Comparison of ENCODE assay signal across 8 mouse cellular contexts in the genomic region with DNA sequence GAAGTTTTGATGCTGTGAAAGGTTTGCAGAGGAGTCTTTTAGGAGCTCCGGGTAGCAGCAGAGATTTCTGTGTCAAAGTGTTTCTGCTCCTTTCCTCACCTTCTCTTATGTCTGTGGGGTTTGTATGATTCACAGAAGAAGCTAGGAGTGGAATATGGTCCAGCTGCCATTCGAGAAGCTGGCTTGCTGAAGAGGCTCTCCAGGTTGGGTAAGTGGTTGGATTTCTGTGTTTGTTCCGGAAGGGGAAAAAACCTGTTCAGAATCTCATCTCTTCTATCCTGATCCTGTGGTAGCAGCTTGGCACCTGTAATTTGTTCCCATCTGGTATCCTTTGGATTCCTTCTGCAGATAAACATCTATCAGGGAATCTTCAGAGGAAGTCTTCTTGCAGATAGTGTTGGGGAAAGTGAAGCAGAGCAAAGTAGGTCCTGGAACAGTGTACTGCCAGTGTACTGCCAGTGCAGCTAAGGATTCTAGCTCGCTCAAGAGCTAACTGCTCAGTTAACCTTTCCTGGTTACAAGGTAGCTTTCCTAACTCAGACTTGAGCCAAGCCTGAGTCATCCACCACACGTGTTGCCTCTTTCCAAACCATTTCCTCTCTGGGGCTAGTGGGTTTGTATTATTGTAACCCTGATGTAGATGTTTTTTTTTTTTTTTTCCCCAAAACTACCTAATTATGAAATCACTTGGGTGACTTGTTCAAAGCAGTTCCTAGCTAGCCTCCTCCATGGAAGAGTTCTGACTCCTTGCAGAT. TPM values are rescaled to one million over a fixed set of nuclear protein-coding genes. Genes with fewer than 3 reads are reported as not detected.
DNase-seq lines count a peak whose midpoint lies in the region; ATAC-seq and TF ChIP-seq lines count a peak whose summit lies in the region.

No protein-coding gene starts in this region.

- peak overlapping the region; percentile 62 for H3K4me2 ChIP-seq in liver, postnatal 0 days (ENCODE audit: low read depth, low read length)
- H3K4me2 ChIP-seq in liver, embryonic 11.5 days = no peak overlapping the region
- peak overlapping the region; percentile 98 for H3K4me2 ChIP-seq in forebrain, embryonic 16.5 days (ENCODE audit: low read length)
- peak overlapping the region; percentile 93 for H3K4me2 ChIP-seq in stomach, embryonic 16.5 days (ENCODE audit: low read depth, low read length)

- H3K27me3 ChIP-seq in liver, postnatal 0 days (ENCODE audit: insufficient read depth, low read length) = peaks cover 30% of the 10 kb centered on the region
- peaks cover 43% of the 10 kb centered on the region for H3K27me3 ChIP-seq in liver, embryonic 11.5 days (replicated peaks; ENCODE audit: control insufficient read depth, insufficient read depth, low read length)
- peaks cover 18% of the 10 kb centered on the region for H3K27me3 ChIP-seq in forebrain, embryonic 16.5 days (replicated peaks; ENCODE audit: control insufficient read depth, insufficient read depth, low read length)
- peaks cover 25% of the 10 kb centered on the region for H3K27me3 ChIP-seq in stomach, embryonic 16.5 days (ENCODE audit: control insufficient read depth, insufficient read depth, low read length)

- no peak for ATAC-seq in liver, postnatal 0 days
- no peak for ATAC-seq in liver, embryonic 11.5 days (replicated peaks; ENCODE audit: low FRiP score)
- no peak for ATAC-seq in forebrain, embryonic 16.5 days
- no peak for ATAC-seq in stomach, embryonic 16.5 days (ENCODE audit: insufficient read depth, low FRiP score)

- 27% methylated on average over 5 of the region's 5 CpGs for WGBS in liver, postnatal 0 days (ENCODE audit: insufficient replicate concordance)
- 31% methylated on average over 5 of the region's 5 CpGs for WGBS in liver, embryonic 11.5 days
- WGBS in forebrain, embryonic 16.5 days = 29% methylated on average over 5 of the region's 5 CpGs
- WGBS in stomach, embryonic 16.5 days = 36% methylated on average over 5 of the region's 5 CpGs

- no peak for DNase-seq in liver, postnatal 0 days
- no peak for DNase-seq in liver, embryonic 11.5 days (ENCODE audit: low spot score)
- peak; percentile 11 for DNase-seq in lung, postnatal 14 days
- DNase-seq in gastrocnemius, postnatal 36 days = no peak
- no peak for DNase-seq in layer of hippocampus, postnatal 36 days
- no peak for DNase-seq in yolk sac, embryonic 10.5 days (ENCODE audit: low spot score)

- no peak for TF ChIP-seq EP300 in liver, postnatal 0 days (IDR thresholded peaks at IDR 0.05; ENCODE audit: low read depth)

- no peak overlapping the region for H3K27ac ChIP-seq in liver, postnatal 0 days (ENCODE audit: low read depth)
- H3K27ac ChIP-seq in liver, embryonic 11.5 days (ENCODE audit: low read depth, low read length) = no peak overlapping the region
- no peak overlapping the region for H3K27ac ChIP-seq in forebrain, embryonic 16.5 days (ENCODE audit: low read length)
- no peak overlapping the region for H3K27ac ChIP-seq in stomach, embryonic 16.5 days (ENCODE audit: low read length)

- H3K9ac ChIP-seq in liver, postnatal 0 days (replicated peaks) = no peak overlapping the region
- no peak overlapping the region for H3K9ac ChIP-seq in liver, embryonic 11.5 days (ENCODE audit: low read depth, low read length)
- H3K9ac ChIP-seq in forebrain, embryonic 16.5 days (replicated peaks; ENCODE audit: low read depth, low read length) = peak overlapping the region; percentile 60
- no peak overlapping the region for H3K9ac ChIP-seq in stomach, embryonic 16.5 days (ENCODE audit: low read length)

- intact Hi-C loops in gastrocnemius, postnatal 36 days (cut with DNase I) = no loop called here

- no peak for TF ChIP-seq CTCF in liver, postnatal 0 days (IDR thresholded peaks at IDR 0.05; ENCODE audit: low read depth)

- H3K4me3 ChIP-seq in liver, postnatal 0 days (ENCODE audit: low read depth, low read length) = peak overlapping the region; percentile 35
- H3K4me3 ChIP-seq in liver, embryonic 11.5 days (ENCODE audit: low read depth, low read length) = no peak overlapping the region
- peak overlapping the region; percentile 61 for H3K4me3 ChIP-seq in forebrain, embryonic 16.5 days (replicated peaks; ENCODE audit: low read length)
- peak overlapping the region; percentile 50 for H3K4me3 ChIP-seq in stomach, embryonic 16.5 days (replicated peaks; ENCODE audit: low read length)

- H3K9me3 ChIP-seq in liver, postnatal 0 days (ENCODE audit: low read length) = no peaks in the 10 kb centered on the region
- H3K9me3 ChIP-seq in liver, embryonic 11.5 days (ENCODE audit: control insufficient read depth, low read length) = no peaks in the 10 kb centered on the region
- H3K9me3 ChIP-seq in forebrain, embryonic 16.5 days (ENCODE audit: control insufficient read depth, low read length) = no peaks in the 10 kb centered on the region
- no peaks in the 10 kb centered on the region for H3K9me3 ChIP-seq in stomach, embryonic 16.5 days (replicated peaks; ENCODE audit: control insufficient read depth, low read length)

- H3K4me1 ChIP-seq in liver, postnatal 0 days (ENCODE audit: insufficient read depth) = peaks cover 8% of the 10 kb centered on the region
- peaks cover 9% of the 10 kb centered on the region for H3K4me1 ChIP-seq in liver, embryonic 11.5 days (replicated peaks; ENCODE audit: control insufficient read depth, insufficient read depth, low read length)
- peaks cover 16% of the 10 kb centered on the region for H3K4me1 ChIP-seq in forebrain, embryonic 16.5 days (replicated peaks; ENCODE audit: control insufficient read depth, insufficient read depth, low read length)
- H3K4me1 ChIP-seq in stomach, embryonic 16.5 days (ENCODE audit: control insufficient read depth, insufficient read depth, low read length) = peaks cover 6% of the 10 kb centered on the region

- no peaks in the 10 kb centered on the region for H3K36me3 ChIP-seq in liver, postnatal 0 days (replicated peaks; ENCODE audit: insufficient read depth, low read length)
- H3K36me3 ChIP-seq in liver, embryonic 11.5 days (ENCODE audit: control insufficient read depth, insufficient read depth, low read length) = no peaks in the 10 kb centered on the region
- no peaks in the 10 kb centered on the region for H3K36me3 ChIP-seq in forebrain, embryonic 16.5 days (ENCODE audit: control insufficient read depth, insufficient read depth)
- H3K36me3 ChIP-seq in stomach, embryonic 16.5 days (ENCODE audit: control insufficient read depth, insufficient read depth, low read length) = no peaks in the 10 kb centered on the region

RNA-seq across cellular contexts. Expression of a gene that starts 1.3 kb away (rescaled TPM):
- 0.92 and 1.3 TPM in 2 replicates for polyA plus RNA-seq in liver, postnatal 0 days (2015; fragmentation: Nextera tagmentation; extraction: Ambion mirVana)
- polyA plus RNA-seq in liver, embryonic 11.5 days (2014; fragmentation: Nextera tagmentation; extraction: Ambion mirVana) = 0.45 TPM in 1 of 2 replicates, not detected in the other
- 13.2 and 17.6 TPM in 2 replicates for polyA plus RNA-seq in forebrain, embryonic 16.5 days (2015; fragmentation: Nextera tagmentation; extraction: Ambion mirVana)
- polyA plus RNA-seq in stomach, embryonic 16.5 days (2015; fragmentation: Nextera tagmentation; extraction: Ambion mirVana) = 1.7 and 2.0 TPM in 2 replicates
- total RNA-seq in gastrocnemius, postnatal 36 days (2021) = not detected
- total RNA-seq in layer of hippocampus, postnatal 36 days (2021) = 1 to 10 TPM; 2.9 to 3.3 TPM

RNA-seq across cellular contexts. Expression of a gene that starts 40.6 kb away (rescaled TPM):
- polyA plus RNA-seq in liver, postnatal 0 days (2015; fragmentation: Nextera tagmentation; extraction: Ambion mirVana) = 40.9 and 43.5 TPM in 2 replicates
- 82.9 and 83.2 TPM in 2 replicates for polyA plus RNA-seq in liver, embryonic 11.5 days (2014; fragmentation: Nextera tagmentation; extraction: Ambion mirVana)
- polyA plus RNA-seq in forebrain, embryonic 16.5 days (2015; fragmentation: Nextera tagmentation; extraction: Ambion mirVana) = 190 and 191 TPM in 2 replicates
- polyA plus RNA-seq in stomach, embryonic 16.5 days (2015; fragmentation: Nextera tagmentation; extraction: Ambion mirVana) = 105 and 111 TPM in 2 replicates
- total RNA-seq in gastrocnemius, postnatal 36 days (2021) = 10 to 100 TPM; 63.1 to 68.7 TPM
- 100 to 1,000 TPM; 160 to 192 TPM for total RNA-seq in layer of hippocampus, postnatal 36 days (2021)

RNA-seq across cellular contexts. Expression of a gene that starts 42.4 kb away (rescaled TPM):
- 4.6 and 4.9 TPM in 2 replicates for polyA plus RNA-seq in liver, postnatal 0 days (2015; fragmentation: Nextera tagmentation; extraction: Ambion mirVana)
- polyA plus RNA-seq in liver, embryonic 11.5 days (2014; fragmentation: Nextera tagmentation; extraction: Ambion mirVana) = 17.0 and 18.7 TPM in 2 replicates
- polyA plus RNA-seq in forebrain, embryonic 16.5 days (2015; fragmentation: Nextera tagmentation; extraction: Ambion mirVana) = 21.2 and 21.6 TPM in 2 replicates
- 35.0 and 36.7 TPM in 2 replicates for polyA plus RNA-seq in stomach, embryonic 16.5 days (2015; fragmentation: Nextera tagmentation; extraction: Ambion mirVana)
- total RNA-seq in gastrocnemius, postnatal 36 days (2021) = 1 to 10 TPM; 1.5 to 2.0 TPM
- total RNA-seq in layer of hippocampus, postnatal 36 days (2021) = 10 to 100 TPM; 11.2 to 11.7 TPM
